Mouse (Mus musculus) bone marrow, adult 2 months (tissue): ENCODE measurements at regions not wholly inside any gene's neighbourhood (a gene's known extent, or its start where the extent isn't known, plus 50 kb on each side); places are given as distances from the start of the nearest gene placed in this dataset.

ENCODE experiments used
- CTCF ChIP-seq: fragments of 200-500 bp; IDR thresholded peaks from 2 replicates; pipeline ENCODE4 v1.5.1; 2011; ENCODE audit warnings: low read length, control low read depth; ENCODE audit not compliant: control insufficient read depth, insufficient read depth
- POLR2A ChIP-seq: fragments of 200-500 bp; IDR thresholded peaks from 2 replicates; pipeline ENCODE4 v1.6.1; 2011; ENCODE audit warnings: low read depth, mild to moderate bottlenecking, control low read depth, low read length, borderline replicate concordance; ENCODE audit not compliant: control insufficient read depth

- TF ChIP-seq POLR2A (no peak), CTCF (no peak)
Observed at GRCm38 (mm10) chr1:71937168-71937567, 274.9 kb downstream of the Mreg start.
